Mouse (Mus musculus) hindbrain, embryonic 10.5 days (tissue): ENCODE data around the gene Sdk1. TPM values are rescaled to one million over a fixed set of nuclear protein-coding genes. Genes with fewer than 3 reads are reported as not detected.

Experiments used
- DNase-seq: peaks from one replicate; pipeline ENCODE4 v3.0.0-alpha.2; 2017; ENCODE audit warnings: low spot score
- H3K27ac ChIP-seq: fragments of 300-500 bp; sonication (generic); 2 replicates; pipeline ENCODE4 v1.5.1; 2016; ENCODE audit warnings: mild to moderate bottlenecking, moderate library complexity
- H3K27me3 ChIP-seq: fragments of 300-500 bp; sonication (generic); 2 replicates; pipeline ENCODE4 v1.6.1; 2016; ENCODE audit warnings: mild to moderate bottlenecking; ENCODE audit not compliant: poor library complexity, insufficient read depth, severe bottlenecking
- H3K36me3 ChIP-seq: fragments of 300-500 bp; sonication (generic); 2 replicates; pipeline ENCODE4 v1.6.1; 2016; ENCODE audit warnings: mild to moderate bottlenecking, moderate library complexity
- H3K4me1 ChIP-seq: fragments of 300-500 bp; sonication (generic); replicated peaks from 2 replicates; pipeline ENCODE4 v1.6.1; 2016; ENCODE audit warnings: mild to moderate bottlenecking
- H3K4me3 ChIP-seq: fragments of 300-500 bp; sonication (generic); 2 replicates; pipeline ENCODE4 v1.5.1; 2016; ENCODE audit warnings: mild to moderate bottlenecking, moderate library complexity
- H3K9me3 ChIP-seq: fragments of 300-500 bp; sonication (generic); 2 replicates; pipeline ENCODE4 v1.6.1; 2016; ENCODE audit warnings: mild to moderate bottlenecking, moderate library complexity
- WGBS: fragments of 180-500 bp; shearing (Covaris S2); methylation state at CpG from one replicate; pipeline ENCODE4 v1.1.7; 2016; 5-methylcytosine and 5-hydroxymethylcytosine counted together
- polyA plus RNA-seq: library from polyadenylated mRNA; unstranded; fragments of >200 nt; fragmentation: Nextera tagmentation; extraction: Ambion mirVana; gene quantifications from 2 replicates; pipeline ENCODE4 v1.2.1, GENCODE M21; 2016

Gene Sdk1
- polyA plus RNA-seq, 1 experiment from 2014 or later = 0.99 TPM

GRCm38 (mm10) chr5:141984322-141984721 lies 743.0 kb downstream of the Sdk1 start:
- Histone ChIP-seq H3K4me3 (no peak overlapping the region), H3K9me3 (no peaks in the 10 kb centered on the region), H3K36me3 (no peaks in the 10 kb centered on the region), H3K27ac (no peak overlapping the region), H3K27me3 (no peaks in the 10 kb centered on the region), H3K4me1 (no peaks in the 10 kb centered on the region)
- DNase-seq = no peak
- WGBS = 77% methylated on average over 4 of the region's 4 CpGs

GRCm38 (mm10) chr5:141985003-141985402 lies 743.7 kb downstream of the Sdk1 start:
- Histone ChIP-seq H3K9me3 (no peaks in the 10 kb centered on the region), H3K27me3 (no peaks in the 10 kb centered on the region), H3K27ac (no peak overlapping the region), H3K36me3 (no peaks in the 10 kb centered on the region), H3K4me3 (no peak overlapping the region), H3K4me1 (0 out of 2 replicates have a peak, but pooled peaks cover 2% of the 10 kb centered on the region)
- WGBS = 12% methylated on average over 8 of the region's 8 CpGs
- DNase-seq = peak; percentile 80

GRCm38 (mm10) chr5:141985551-141985950 lies 744.3 kb downstream of the Sdk1 start:
- no peak overlapping the region for H3K27ac ChIP-seq
- DNase-seq = no peak
- no peaks in the 10 kb centered on the region for H3K36me3 ChIP-seq
- H3K4me1 ChIP-seq = 0 out of 2 replicates have a peak, but pooled peaks cover 2% of the 10 kb centered on the region
- no peak overlapping the region for H3K4me3 ChIP-seq
- H3K9me3 ChIP-seq = no peaks in the 10 kb centered on the region
- no peaks in the 10 kb centered on the region for H3K27me3 ChIP-seq
- WGBS = 88% methylated on average over 4 of the region's 4 CpGs

GRCm38 (mm10) chr5:141987287-141987799 lies 746.1 kb downstream of the Sdk1 start:
- no peaks in the 10 kb centered on the region for H3K36me3 ChIP-seq
- H3K4me1 ChIP-seq = 0 out of 2 replicates have a peak, but pooled peaks cover 2% of the 10 kb centered on the region
- H3K4me3 ChIP-seq = no peak overlapping the region
- DNase-seq = no peak
- 10% methylated on average over 1 of the region's 1 CpGs for WGBS
- no peaks in the 10 kb centered on the region for H3K9me3 ChIP-seq
- no peak overlapping the region for H3K27ac ChIP-seq
- no peaks in the 10 kb centered on the region for H3K27me3 ChIP-seq

- Histone ChIP-seq H3K36me3 (no peaks in the 10 kb centered on the region), H3K27me3 (no peaks in the 10 kb centered on the region), H3K9me3 (no peaks in the 10 kb centered on the region), H3K4me1 (0 out of 2 replicates have a peak, but pooled peaks cover 2% of the 10 kb centered on the region), H3K27ac (no peak overlapping the region), H3K4me3 (no peak overlapping the region)
- no peak for DNase-seq
- 78% methylated on average over 5 of the region's 5 CpGs for WGBS
Measured at GRCm38 (mm10) chr5:141988685-141989084, 747.4 kb downstream of the Sdk1 start.

GRCm38 (mm10) chr5:141994192-141994591 lies 752.9 kb downstream of the Sdk1 start:
- 89% methylated on average over 3 of the region's 3 CpGs for WGBS
- DNase-seq = no peak

DNA sequence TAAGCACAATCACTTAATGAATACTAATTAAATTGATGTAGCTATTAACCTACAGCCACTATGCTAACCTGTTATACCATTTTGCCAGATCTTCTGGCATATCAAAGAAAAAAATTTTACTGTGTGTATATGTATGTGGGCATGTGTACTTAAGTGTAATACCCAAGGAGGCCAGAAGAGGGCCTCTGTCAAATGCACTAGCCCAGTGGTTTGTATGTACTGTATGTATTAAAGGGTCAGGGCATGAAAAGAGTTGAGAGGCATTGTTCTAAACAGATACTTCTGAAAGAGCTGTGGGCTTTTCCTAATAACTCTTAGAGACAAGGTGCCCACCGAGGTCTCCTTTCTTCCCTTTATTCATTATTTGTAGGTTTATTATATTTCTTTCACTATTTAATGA lies 759.0 kb downstream of the Sdk1 start:
- Histone ChIP-seq H3K27ac (no peak overlapping the region), H3K4me3 (no peak overlapping the region), H3K27me3 (no peaks in the 10 kb centered on the region), H3K9me3 (peaks cover 8% of the 10 kb centered on the region; the same call in 1 of the 2 replicates), H3K4me1 (0 out of 2 replicates have a peak, but pooled peaks cover 5% of the 10 kb centered on the region), H3K36me3 (0 out of 2 replicates have a peak, but pooled peaks cover 5% of the 10 kb centered on the region)
- 92% methylated on average over 1 of the region's 1 CpGs for WGBS
- no peak for DNase-seq

More at GRCm38 (mm10) chr5:141994192-141994591, 752.9 kb downstream of the Sdk1 start:
- H3K36me3 ChIP-seq = no peaks in the 10 kb centered on the region
- no peaks in the 10 kb centered on the region for H3K27me3 ChIP-seq
- no peak overlapping the region for H3K4me3 ChIP-seq
- 0 out of 2 replicates have a peak, but pooled peaks cover 2% of the 10 kb centered on the region for H3K4me1 ChIP-seq
- H3K27ac ChIP-seq = no peak overlapping the region
- H3K9me3 ChIP-seq = 0 out of 2 replicates have a peak, but pooled peaks cover under 1% of the 10 kb centered on the region

DNA sequence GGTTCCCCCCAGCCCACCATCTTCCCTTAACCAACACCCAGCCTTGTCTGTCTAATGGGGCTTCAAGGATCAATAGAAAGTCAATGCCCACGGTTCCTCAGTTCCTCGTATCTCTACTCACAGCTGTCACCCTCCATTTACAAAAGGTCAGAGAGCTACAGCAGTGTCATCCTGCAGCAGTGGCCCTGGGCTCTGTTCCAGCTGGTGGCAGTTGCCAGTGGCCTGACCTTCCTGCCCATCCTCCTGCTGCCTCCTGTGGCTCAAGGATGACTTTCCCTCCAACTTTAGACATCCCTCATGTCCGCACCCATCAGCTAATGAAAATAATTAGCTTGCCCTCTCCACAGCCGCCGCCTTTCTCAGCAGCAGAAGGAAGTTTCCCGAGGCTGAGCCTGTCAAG lies 759.8 kb downstream of the Sdk1 start:
- DNase-seq = peak; percentile 6
- WGBS = 53% methylated on average over 6 of the region's 6 CpGs
- 0 out of 2 replicates have a peak overlapping the region, but pooled peaks have one; percentile 16 for H3K27ac ChIP-seq
- H3K4me1 ChIP-seq = 0 out of 2 replicates have a peak, but pooled peaks cover 5% of the 10 kb centered on the region
- H3K36me3 ChIP-seq = 0 out of 2 replicates have a peak, but pooled peaks cover 5% of the 10 kb centered on the region
- H3K4me3 ChIP-seq = no peak overlapping the region
- H3K27me3 ChIP-seq = no peaks in the 10 kb centered on the region
- H3K9me3 ChIP-seq = peaks cover 8% of the 10 kb centered on the region; the same call in 1 of the 2 replicates

GRCm38 (mm10) chr5:142001973-142002372 lies 760.7 kb downstream of the Sdk1 start:
- Histone ChIP-seq H3K27me3 (no peaks in the 10 kb centered on the region), H3K4me3 (no peak overlapping the region), H3K27ac (no peak overlapping the region), H3K36me3 (0 out of 2 replicates have a peak, but pooled peaks cover 5% of the 10 kb centered on the region), H3K4me1 (0 out of 2 replicates have a peak, but pooled peaks cover 5% of the 10 kb centered on the region), H3K9me3 (peaks cover 8% of the 10 kb centered on the region; the same call in 1 of the 2 replicates)
- WGBS = 93% methylated on average over 3 of the region's 3 CpGs
- no peak for DNase-seq

DNA sequence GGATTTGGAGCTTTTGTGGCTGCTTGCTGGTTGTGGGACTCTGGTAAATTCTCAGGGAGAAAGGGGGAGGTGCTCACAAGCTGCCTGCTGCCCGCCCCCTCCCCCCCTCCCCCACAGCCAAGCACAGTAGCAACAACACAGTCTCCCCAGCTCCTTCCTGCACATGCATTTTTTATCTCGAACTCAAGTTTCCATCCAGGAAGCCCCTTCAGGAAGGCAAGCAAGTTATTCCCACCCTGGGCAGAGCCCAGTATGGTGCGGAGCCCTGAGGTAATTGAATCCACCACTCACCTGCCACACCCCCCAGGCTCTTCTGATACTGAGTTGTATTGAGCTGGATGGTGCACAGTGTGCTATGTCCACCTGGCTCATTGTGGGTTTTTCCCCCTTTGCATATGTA lies 768.9 kb downstream of the Sdk1 start:
- Histone ChIP-seq H3K9me3 (no peaks in the 10 kb centered on the region), H3K4me1 (peaks cover 16% of the 10 kb centered on the region), H3K27me3 (no peaks in the 10 kb centered on the region), H3K36me3 (no peaks in the 10 kb centered on the region), H3K4me3 (no peak overlapping the region), H3K27ac (no peak overlapping the region)
- WGBS = 18% methylated on average over 3 of the region's 3 CpGs
- no peak for DNase-seq

- H3K27me3 ChIP-seq = no peaks in the 10 kb centered on the region
- no peak for DNase-seq
- WGBS = 88% methylated on average over 7 of the region's 7 CpGs
- no peaks in the 10 kb centered on the region for H3K4me1 ChIP-seq
- no peak overlapping the region for H3K27ac ChIP-seq
- H3K9me3 ChIP-seq = no peaks in the 10 kb centered on the region
- H3K36me3 ChIP-seq = no peaks in the 10 kb centered on the region
- no peak overlapping the region for H3K4me3 ChIP-seq
Measured at GRCm38 (mm10) chr5:142017001-142017400, 775.7 kb downstream of the Sdk1 start.

DNA sequence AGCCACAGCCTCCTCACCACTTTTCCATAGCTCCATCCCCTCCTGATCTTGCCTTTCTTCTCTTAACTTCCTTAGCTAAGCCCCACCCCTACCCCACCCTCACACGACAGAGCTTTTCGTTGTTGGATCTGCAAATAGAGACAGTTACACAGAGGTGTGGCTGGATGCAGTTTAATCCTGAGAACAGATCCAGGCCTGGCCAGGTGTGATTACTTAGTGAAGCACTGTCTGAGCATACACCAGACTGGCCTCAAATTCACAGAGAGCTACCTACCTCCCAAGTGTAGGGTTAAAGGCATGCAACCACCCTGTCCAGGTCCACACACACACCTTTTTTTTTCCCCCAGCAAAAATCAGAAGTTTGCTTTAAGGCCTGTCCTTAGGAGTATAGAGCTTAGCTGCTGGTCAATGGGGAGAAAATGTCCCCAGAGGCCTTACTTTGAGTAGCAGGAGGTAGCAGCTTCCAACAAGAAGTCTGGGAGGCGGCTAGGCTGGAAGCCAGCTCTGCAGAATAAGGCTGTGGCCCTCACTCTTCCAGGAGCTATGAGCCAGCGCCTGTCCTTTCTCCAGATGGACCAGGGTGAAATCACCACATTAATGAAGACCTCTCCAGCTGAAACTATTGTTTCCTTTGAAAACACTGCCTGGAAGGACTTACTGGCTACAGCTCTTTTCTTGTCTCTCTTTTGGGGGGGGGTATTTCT lies 781.7 kb downstream of the Sdk1 start:
- Histone ChIP-seq H3K4me3 (no peak overlapping the region), H3K27ac (no peak overlapping the region), H3K9me3 (no peaks in the 10 kb centered on the region), H3K27me3 (no peaks in the 10 kb centered on the region), H3K4me1 (no peaks in the 10 kb centered on the region), H3K36me3 (no peaks in the 10 kb centered on the region)
- no peak for DNase-seq
- 61% methylated on average over 4 of the region's 4 CpGs for WGBS

DNA sequence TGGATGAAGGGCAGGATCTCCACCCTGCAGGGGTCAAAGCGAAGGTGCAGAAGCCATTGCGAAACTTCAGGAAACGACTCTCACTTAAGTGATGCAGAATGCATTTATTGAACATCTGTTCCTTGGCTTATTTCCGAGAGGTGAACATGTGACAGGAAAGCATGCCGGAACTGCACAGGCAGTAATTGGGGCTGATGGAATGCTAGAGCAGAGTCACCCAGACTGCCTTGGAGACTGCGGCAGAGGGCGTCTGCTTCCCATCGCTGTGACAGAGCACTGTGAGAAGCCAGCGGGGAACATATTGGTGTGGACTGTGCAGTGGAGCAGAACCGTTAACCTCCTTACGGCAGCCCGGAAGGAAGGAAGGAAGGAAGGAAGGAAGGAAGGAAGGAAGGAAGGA lies 783.2 kb downstream of the Sdk1 start:
- Histone ChIP-seq H3K27ac (no peak overlapping the region), H3K4me1 (no peaks in the 10 kb centered on the region), H3K36me3 (no peaks in the 10 kb centered on the region), H3K9me3 (no peaks in the 10 kb centered on the region), H3K4me3 (no peak overlapping the region), H3K27me3 (no peaks in the 10 kb centered on the region)
- DNase-seq = no peak
- WGBS = 78% methylated on average over 12 of the region's 12 CpGs
